Mouse (Mus musculus): ENCODE results near the gene Ocrl. TPM values are rescaled to one million over a fixed set of nuclear protein-coding genes. Genes with fewer than 3 reads are reported as not detected.

The Ocrl gene
- polyA plus RNA-seq, 1 experiment from 2014 or later = 11.4 TPM

DNA sequence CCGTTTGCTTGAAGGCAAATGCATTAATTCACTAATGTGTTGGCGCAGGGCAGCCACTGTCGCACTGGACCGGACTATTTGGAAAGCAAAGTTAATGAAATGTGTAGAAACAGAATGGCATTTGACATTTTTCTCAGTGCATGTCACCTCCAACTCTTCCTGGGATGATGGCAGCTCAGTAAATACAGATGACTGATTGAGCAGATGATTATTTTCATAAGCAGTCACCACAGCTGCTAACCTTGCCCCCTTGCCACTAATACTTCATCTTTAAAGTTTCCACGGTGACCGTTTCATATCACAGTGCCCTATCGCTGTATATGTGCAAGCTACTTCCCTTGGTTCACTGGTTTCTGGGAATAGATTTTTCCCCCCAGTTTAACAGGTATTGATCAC is 1.4 kb downstream of the Ocrl start:
- WGBS = 75% methylated on average over 7 of the region's 7 CpGs

DNA sequence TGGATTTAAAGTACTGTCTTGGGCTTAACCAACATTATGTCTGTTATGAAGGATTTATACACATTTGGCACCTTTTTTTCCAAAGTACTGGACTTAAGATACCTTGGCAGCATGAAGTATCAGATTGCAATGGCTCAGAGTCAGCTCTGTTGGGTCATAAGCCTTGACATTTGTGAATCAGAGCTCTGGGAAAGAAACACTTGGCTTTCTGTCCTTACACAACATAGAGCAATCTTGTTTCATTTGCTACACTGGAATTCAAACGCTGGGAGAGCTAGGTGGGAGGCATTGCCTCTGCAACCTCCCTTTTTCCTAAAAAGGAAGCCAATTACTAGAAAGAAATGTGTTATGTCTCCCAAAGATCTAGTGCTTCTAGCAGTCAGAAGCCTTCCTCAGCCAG is 4.6 kb downstream of the Ocrl start:
- Histone ChIP-seq H3K4me3 (ENCODE audit: low read length) (no peak overlapping the region), H3K9me3 (replicated peaks; ENCODE audit: control insufficient read depth, low read length) (no peaks in the 10 kb centered on the region), H3K4me1 (ENCODE audit: control insufficient read depth, insufficient read depth, low read length) (no peaks in the 10 kb centered on the region), H3K9ac (ENCODE audit: low read length) (no peak overlapping the region), H3K27me3 (ENCODE audit: control insufficient read depth, insufficient read depth, low read length) (no peaks in the 10 kb centered on the region), H3K27ac (ENCODE audit: low read length) (no peak overlapping the region), H3K36me3 (ENCODE audit: control insufficient read depth, insufficient read depth) (no peaks in the 10 kb centered on the region), H3K4me2 (ENCODE audit: low read depth, low read length) (no peak overlapping the region)
- no peak for ATAC-seq (replicated peaks; ENCODE audit: extremely low read depth, insufficient read depth, low FRiP score)
- 57% methylated on average over 1 of the region's 1 CpGs for WGBS

More for the DNA sequence above, 1.4 kb downstream of the Ocrl start:
- H3K9ac ChIP-seq (ENCODE audit: low read length) = no peak overlapping the region
- no peaks in the 10 kb centered on the region for H3K4me1 ChIP-seq (ENCODE audit: control insufficient read depth, insufficient read depth, low read length)
- H3K4me2 ChIP-seq (ENCODE audit: low read depth, low read length) = no peak overlapping the region
- no peak for ATAC-seq (replicated peaks; ENCODE audit: extremely low read depth, insufficient read depth, low FRiP score)
- no peak overlapping the region for H3K27ac ChIP-seq (ENCODE audit: low read length)
- no peak overlapping the region for H3K4me3 ChIP-seq (ENCODE audit: low read length)
- no peaks in the 10 kb centered on the region for H3K36me3 ChIP-seq (ENCODE audit: control insufficient read depth, insufficient read depth)
- H3K9me3 ChIP-seq (replicated peaks; ENCODE audit: control insufficient read depth, low read length) = no peaks in the 10 kb centered on the region
- no peaks in the 10 kb centered on the region for H3K27me3 ChIP-seq (ENCODE audit: control insufficient read depth, insufficient read depth, low read length)

DNA sequence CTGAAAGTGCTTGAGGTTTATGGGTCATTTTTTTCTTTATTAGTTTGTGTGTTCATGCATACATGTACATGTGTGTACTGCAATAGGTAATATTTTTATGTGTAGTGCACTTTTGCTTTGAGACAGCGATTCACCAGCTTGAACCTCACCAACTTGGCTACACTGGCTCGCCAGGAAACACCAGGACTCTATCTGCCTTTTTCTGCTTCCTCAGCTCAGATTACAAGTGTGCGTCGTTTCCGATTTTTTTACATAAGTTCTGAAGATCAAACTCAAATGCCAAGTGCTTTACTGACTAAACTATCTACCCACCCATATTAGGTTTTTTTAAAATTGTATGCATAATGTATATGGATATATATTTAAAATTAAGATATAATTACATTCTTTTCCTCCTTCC is 8.4 kb downstream of the Ocrl start:
- WGBS = 75% methylated on average over 5 of the region's 5 CpGs
- Histone ChIP-seq H3K4me2 (ENCODE audit: low read depth, low read length) (no peak overlapping the region), H3K4me3 (ENCODE audit: low read length) (no peak overlapping the region), H3K36me3 (ENCODE audit: control insufficient read depth, insufficient read depth) (no peaks in the 10 kb centered on the region), H3K9ac (ENCODE audit: low read length) (no peak overlapping the region), H3K27me3 (ENCODE audit: control insufficient read depth, insufficient read depth, low read length) (no peaks in the 10 kb centered on the region), H3K9me3 (replicated peaks; ENCODE audit: control insufficient read depth, low read length) (no peaks in the 10 kb centered on the region), H3K4me1 (ENCODE audit: control insufficient read depth, insufficient read depth, low read length) (no peaks in the 10 kb centered on the region), H3K27ac (ENCODE audit: low read length) (no peak overlapping the region)
- ATAC-seq (replicated peaks; ENCODE audit: extremely low read depth, insufficient read depth, low FRiP score) = no peak

- H3K4me1 ChIP-seq (ENCODE audit: control insufficient read depth, insufficient read depth, low read length) = no peaks in the 10 kb centered on the region
- no peak overlapping the region for H3K27ac ChIP-seq (ENCODE audit: low read length)
- no peaks in the 10 kb centered on the region for H3K27me3 ChIP-seq (ENCODE audit: control insufficient read depth, insufficient read depth, low read length)
- H3K9me3 ChIP-seq (replicated peaks; ENCODE audit: control insufficient read depth, low read length) = no peaks in the 10 kb centered on the region
- H3K4me3 ChIP-seq (ENCODE audit: low read length) = no peak overlapping the region
- H3K9ac ChIP-seq (ENCODE audit: low read length) = no peak overlapping the region
- ATAC-seq (replicated peaks; ENCODE audit: extremely low read depth, insufficient read depth, low FRiP score) = no peak
- H3K36me3 ChIP-seq (ENCODE audit: control insufficient read depth, insufficient read depth) = 0 out of 2 replicates have a peak, but pooled peaks cover 3% of the 10 kb centered on the region
- 70% methylated on average over 3 of the region's 3 CpGs for WGBS
- H3K4me2 ChIP-seq (ENCODE audit: low read depth, low read length) = no peak overlapping the region
Measured at GRCm38 (mm10) chrX:47927981-47928380, 15.8 kb downstream of the Ocrl start.

DNA sequence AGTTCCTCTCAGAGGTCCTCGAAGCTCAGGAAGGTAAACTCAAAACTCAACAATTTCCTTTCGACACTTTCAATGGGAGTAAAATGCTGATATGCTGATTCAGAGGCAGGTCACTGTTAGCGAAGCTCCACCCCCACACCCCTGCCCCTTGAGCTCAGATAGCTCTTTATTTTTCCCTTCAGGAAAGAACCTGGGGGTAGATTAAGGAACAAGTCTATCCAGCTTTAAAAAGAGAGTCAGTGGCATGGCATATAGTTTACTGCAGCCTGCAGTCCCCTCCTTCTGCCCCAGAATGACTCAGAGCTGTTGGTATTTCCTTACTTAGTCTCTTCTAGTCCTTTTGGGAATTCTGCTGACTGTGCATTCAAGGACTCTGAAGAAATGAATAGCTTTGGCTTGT is 18.3 kb downstream of the Ocrl start:
- Histone ChIP-seq H3K36me3 (ENCODE audit: control insufficient read depth, insufficient read depth) (0 out of 2 replicates have a peak, but pooled peaks cover 3% of the 10 kb centered on the region), H3K9ac (ENCODE audit: low read length) (no peak overlapping the region), H3K4me1 (ENCODE audit: control insufficient read depth, insufficient read depth, low read length) (no peaks in the 10 kb centered on the region), H3K4me3 (ENCODE audit: low read length) (no peak overlapping the region), H3K27me3 (ENCODE audit: control insufficient read depth, insufficient read depth, low read length) (no peaks in the 10 kb centered on the region), H3K9me3 (replicated peaks; ENCODE audit: control insufficient read depth, low read length) (no peaks in the 10 kb centered on the region), H3K27ac (ENCODE audit: low read length) (no peak overlapping the region), H3K4me2 (ENCODE audit: low read depth, low read length) (no peak overlapping the region)
- ATAC-seq (replicated peaks; ENCODE audit: extremely low read depth, insufficient read depth, low FRiP score) = no peak
- WGBS = 37% methylated on average over 3 of the region's 3 CpGs

GRCm38 (mm10) chrX:47934352-47934751 is 22.2 kb downstream of the Ocrl start:
- no peak overlapping the region for H3K9ac ChIP-seq (ENCODE audit: low read length)
- no peaks in the 10 kb centered on the region for H3K27me3 ChIP-seq (ENCODE audit: control insufficient read depth, insufficient read depth, low read length)
- WGBS = 80% methylated on average over 11 of the region's 11 CpGs
- H3K36me3 ChIP-seq (ENCODE audit: control insufficient read depth, insufficient read depth) = peaks cover 2% of the 10 kb centered on the region; the same call in 1 of the 2 replicates
- H3K27ac ChIP-seq (ENCODE audit: low read length) = no peak overlapping the region
- ATAC-seq (replicated peaks; ENCODE audit: extremely low read depth, insufficient read depth, low FRiP score) = no peak
- H3K4me1 ChIP-seq (ENCODE audit: control insufficient read depth, insufficient read depth, low read length) = no peaks in the 10 kb centered on the region
- no peak overlapping the region for H3K4me2 ChIP-seq (ENCODE audit: low read depth, low read length)
- no peaks in the 10 kb centered on the region for H3K9me3 ChIP-seq (replicated peaks; ENCODE audit: control insufficient read depth, low read length)
- no peak overlapping the region for H3K4me3 ChIP-seq (ENCODE audit: low read length)

DNA sequence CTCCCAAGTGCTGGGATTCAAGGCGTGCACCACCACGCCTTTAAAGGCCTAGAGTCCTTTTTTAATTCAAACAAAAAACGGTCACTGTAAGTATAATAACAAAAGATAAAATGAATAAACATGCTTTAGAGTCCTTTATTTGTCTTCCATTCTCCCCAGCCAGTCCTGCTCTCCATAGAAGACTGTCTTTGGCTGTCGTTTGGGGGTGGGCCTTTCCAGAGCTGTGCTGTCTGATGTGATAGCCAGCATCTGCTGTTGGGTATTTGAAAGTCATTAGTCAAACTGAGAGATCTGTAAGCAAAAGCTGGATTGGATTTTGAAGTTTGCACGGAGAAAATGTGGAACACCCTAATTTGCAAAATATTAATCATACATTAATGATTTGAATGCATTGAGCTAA is 24.7 kb downstream of the Ocrl start:
- no peak overlapping the region for H3K4me2 ChIP-seq (ENCODE audit: low read depth, low read length)
- WGBS = 66% methylated on average over 5 of the region's 5 CpGs

DNA sequence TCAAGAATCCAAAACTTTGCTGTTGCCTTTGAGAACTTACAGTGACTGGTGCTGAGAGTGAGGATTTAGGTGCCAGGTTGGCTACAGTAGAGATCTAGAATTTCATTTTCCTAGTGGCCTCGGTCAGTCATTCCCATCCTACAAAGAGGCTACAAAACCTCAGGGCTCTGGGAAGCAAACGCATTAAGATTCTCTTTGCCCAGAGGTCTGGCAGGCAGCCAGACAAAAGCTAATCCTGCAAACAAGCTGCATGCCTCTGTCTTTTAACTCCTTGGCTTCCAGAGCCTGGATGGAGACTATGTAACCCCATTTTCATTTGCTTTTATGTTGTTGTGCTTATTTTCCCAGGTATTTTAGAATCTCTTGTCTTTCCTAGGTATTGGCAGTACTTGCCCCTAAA is 25.6 kb downstream of the Ocrl start:
- ATAC-seq (replicated peaks; ENCODE audit: extremely low read depth, insufficient read depth, low FRiP score) = no peak
- Histone ChIP-seq H3K9ac (ENCODE audit: low read length) (no peak overlapping the region), H3K4me3 (ENCODE audit: low read length) (no peak overlapping the region), H3K27me3 (ENCODE audit: control insufficient read depth, insufficient read depth, low read length) (no peaks in the 10 kb centered on the region), H3K9me3 (replicated peaks; ENCODE audit: control insufficient read depth, low read length) (no peaks in the 10 kb centered on the region), H3K4me2 (ENCODE audit: low read depth, low read length) (no peak overlapping the region), H3K4me1 (ENCODE audit: control insufficient read depth, insufficient read depth, low read length) (no peaks in the 10 kb centered on the region), H3K36me3 (ENCODE audit: control insufficient read depth, insufficient read depth) (peaks cover 2% of the 10 kb centered on the region; the same call in 1 of the 2 replicates), H3K27ac (ENCODE audit: low read length) (no peak overlapping the region)
- 15% methylated on average over 2 of the region's 2 CpGs for WGBS

More for the DNA sequence above, 24.7 kb downstream of the Ocrl start:
- no peak for ATAC-seq (replicated peaks; ENCODE audit: extremely low read depth, insufficient read depth, low FRiP score)
- H3K27me3 ChIP-seq (ENCODE audit: control insufficient read depth, insufficient read depth, low read length) = no peaks in the 10 kb centered on the region
- H3K27ac ChIP-seq (ENCODE audit: low read length) = no peak overlapping the region
- H3K4me3 ChIP-seq (ENCODE audit: low read length) = no peak overlapping the region
- H3K4me1 ChIP-seq (ENCODE audit: control insufficient read depth, insufficient read depth, low read length) = no peaks in the 10 kb centered on the region
- H3K9ac ChIP-seq (ENCODE audit: low read length) = no peak overlapping the region
- no peaks in the 10 kb centered on the region for H3K9me3 ChIP-seq (replicated peaks; ENCODE audit: control insufficient read depth, low read length)
- peaks cover 2% of the 10 kb centered on the region; the same call in 1 of the 2 replicates for H3K36me3 ChIP-seq (ENCODE audit: control insufficient read depth, insufficient read depth)

GRCm38 (mm10) chrX:47949729-47950128 is 37.5 kb downstream of the Ocrl start:
- Histone ChIP-seq H3K9me3 (replicated peaks; ENCODE audit: control insufficient read depth, low read length) (no peaks in the 10 kb centered on the region), H3K4me1 (ENCODE audit: control insufficient read depth, insufficient read depth, low read length) (no peaks in the 10 kb centered on the region), H3K27me3 (ENCODE audit: control insufficient read depth, insufficient read depth, low read length) (no peaks in the 10 kb centered on the region), H3K4me3 (ENCODE audit: low read length) (no peak overlapping the region), H3K9ac (ENCODE audit: low read length) (no peak overlapping the region), H3K36me3 (ENCODE audit: control insufficient read depth, insufficient read depth) (no peaks in the 10 kb centered on the region; the same call in 1 of the 2 replicates), H3K4me2 (ENCODE audit: low read depth, low read length) (no peak overlapping the region), H3K27ac (ENCODE audit: low read length) (no peak overlapping the region)
- WGBS = 45% methylated on average over 3 of the region's 3 CpGs
- no peak for ATAC-seq (replicated peaks; ENCODE audit: extremely low read depth, insufficient read depth, low FRiP score)

All from heart, embryonic 16.5 days (tissue).